Mouse (Mus musculus): Measurements from ENCODE around the gene Zw10.

Gene Zw10

DNA sequence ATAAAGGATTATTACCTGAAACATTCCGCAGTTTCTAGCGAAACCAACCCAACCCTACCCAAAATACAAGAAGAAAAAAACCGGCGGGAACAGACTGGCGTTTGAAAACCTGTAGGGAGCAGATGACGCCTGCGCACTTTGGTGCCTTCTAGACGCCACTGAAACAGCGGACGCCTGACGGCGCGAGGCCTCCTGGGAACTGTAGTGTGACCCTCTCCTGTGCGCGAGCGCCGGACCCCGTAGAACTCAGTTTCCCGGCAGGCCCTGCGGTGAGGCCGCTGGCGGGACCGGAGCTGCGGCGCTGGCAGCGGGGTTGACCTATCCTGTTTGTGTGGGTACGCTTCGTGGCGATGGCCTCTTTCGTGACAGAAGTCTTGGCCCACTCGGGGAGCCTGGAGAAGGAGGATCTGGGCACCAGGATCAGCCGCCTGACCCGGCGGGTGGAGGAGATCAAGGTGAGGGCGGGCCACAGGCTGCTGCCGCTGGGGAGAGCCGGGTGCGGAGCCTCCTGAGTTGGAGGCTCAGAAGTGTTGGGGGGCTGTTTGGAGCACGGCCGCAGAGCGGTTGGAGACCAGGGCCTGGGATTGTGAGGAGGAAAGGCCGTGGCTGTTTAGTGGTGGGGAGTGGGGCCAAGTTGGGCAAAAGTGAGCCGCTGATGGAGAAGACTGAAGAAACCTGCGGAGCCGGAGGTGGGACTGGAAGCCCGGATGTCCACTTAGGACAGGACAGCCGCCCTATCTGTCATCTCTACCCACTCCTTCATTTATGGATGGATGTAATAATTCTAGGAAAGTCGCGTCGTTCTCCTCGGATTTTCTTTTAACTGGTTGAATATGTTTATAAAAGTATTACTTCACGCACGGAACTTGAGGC is at the start of gene Zw10:
Zw10 (plus strand) TSS at position 281 of the 873 bp plus-strand sequence.
- DNase-seq (ENCODE audit: low spot score): peak; percentile 94

DNA sequence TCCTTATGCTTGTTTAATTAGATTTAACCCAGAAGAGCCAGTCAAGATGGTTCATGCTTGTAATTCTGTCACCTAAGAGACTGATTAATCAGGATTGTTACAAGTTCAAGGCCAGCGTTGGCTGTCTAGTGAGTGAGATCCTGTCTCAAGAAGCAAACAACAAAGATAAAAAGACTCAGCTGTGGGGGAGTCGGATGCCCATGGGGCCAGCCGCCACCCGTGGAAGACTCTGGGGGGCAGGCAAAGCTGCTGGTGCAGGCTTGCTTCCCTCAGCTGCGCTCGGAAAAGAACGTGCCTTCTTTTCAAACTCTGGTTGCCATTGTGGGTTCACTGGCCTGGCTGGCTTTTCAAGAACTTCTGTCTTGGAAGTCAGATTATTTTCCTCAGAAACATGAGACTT is 39.6 kb upstream of the Zw10 start:
- DNase-seq (ENCODE audit: low spot score): no peak

- no peak for DNase-seq (ENCODE audit: low spot score)
Measured at GRCm38 (mm10) chr9:49021289-49021688, 34.1 kb upstream of the Zw10 start.

DNA sequence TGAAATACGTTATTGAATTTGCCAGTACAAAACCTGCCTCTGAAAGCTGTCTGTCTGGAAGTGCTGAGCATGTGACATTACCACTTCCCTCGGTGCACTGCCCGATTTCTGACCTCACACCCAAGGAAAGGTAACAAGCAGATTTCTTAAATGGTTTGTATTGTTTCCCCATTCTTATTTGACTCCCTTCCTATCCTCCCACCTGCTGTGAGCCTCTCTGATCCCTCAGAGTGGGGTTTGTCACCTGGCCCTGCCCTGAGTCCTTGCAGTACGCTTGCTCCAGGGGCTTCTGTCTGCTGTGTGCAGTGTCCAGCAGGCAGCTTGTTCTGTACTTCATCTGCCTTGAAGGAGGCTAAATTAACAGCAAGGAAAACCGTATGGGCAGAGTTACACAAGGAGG is 31.5 kb upstream of the Zw10 start:
- no peak for DNase-seq (ENCODE audit: low spot score)

- no peak for DNase-seq (ENCODE audit: low spot score)
Measured at GRCm38 (mm10) chr9:49024529-49024928, 30.9 kb upstream of the Zw10 start.

- peak; percentile 30 for DNase-seq (ENCODE audit: low spot score)
Measured at GRCm38 (mm10) chr9:49034764-49035163, 20.6 kb upstream of the Zw10 start.

DNA sequence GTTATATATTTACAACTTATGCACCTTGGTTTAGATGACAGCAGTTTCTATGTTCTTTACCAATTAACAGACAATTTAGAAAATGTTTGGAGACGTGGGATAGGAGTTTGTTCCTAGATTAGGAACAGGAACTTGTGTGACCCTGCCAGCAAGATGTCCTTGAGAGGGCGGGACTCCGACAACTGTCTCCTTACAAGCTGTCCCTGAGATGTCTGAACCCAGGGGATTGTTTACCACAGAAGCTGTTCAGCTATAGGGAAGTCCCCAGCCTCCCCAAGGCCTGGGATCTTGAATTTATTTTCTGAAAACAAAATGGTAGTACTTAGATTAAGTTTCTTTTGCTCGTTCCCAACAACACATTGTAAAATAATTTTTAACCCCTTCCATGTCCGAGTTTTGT is 4.5 kb upstream of the Zw10 start:
- no peak for DNase-seq (ENCODE audit: low spot score)

DNA sequence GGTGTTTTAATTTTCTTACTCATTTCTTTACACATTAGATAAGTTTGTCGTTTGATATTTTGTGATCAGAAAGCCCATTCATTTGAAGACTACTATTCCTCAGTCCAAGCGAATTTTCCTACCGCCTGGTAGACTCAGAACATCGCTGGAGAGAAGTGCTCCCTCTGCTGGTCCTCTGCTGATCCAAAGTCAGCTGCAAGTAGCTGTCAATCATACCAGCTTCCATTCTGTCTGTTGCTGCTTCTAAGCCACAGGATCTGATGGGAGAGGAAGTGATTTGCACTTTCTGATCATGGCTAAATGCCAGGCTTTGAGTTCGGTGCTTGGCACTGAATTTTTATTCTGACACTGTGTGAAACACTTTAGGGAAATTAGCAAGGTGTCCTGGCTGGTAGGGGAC is 4.1 kb upstream of the Zw10 start:
- DNase-seq (ENCODE audit: low spot score): peak; percentile 72

DNA sequence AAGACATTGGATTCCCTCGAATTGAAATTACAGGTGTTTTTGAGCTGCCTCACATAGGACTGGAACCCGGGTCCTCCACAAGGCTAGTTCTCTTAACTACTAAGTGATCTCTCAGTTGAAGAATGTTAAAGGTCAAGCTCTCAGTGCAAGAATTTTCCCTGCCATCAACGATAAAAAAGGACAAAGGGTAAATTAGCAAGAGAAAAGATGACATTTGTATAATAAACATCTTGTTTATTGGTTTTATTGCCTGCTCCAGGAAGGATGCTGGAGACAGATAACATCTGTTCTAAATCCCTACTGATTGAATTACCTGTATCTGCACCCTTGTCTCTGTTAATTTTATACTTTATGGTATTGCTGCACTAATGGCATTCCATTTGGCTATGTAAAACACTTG is 1.4 kb upstream of the Zw10 start:
- DNase-seq (ENCODE audit: low spot score): no peak

DNA sequence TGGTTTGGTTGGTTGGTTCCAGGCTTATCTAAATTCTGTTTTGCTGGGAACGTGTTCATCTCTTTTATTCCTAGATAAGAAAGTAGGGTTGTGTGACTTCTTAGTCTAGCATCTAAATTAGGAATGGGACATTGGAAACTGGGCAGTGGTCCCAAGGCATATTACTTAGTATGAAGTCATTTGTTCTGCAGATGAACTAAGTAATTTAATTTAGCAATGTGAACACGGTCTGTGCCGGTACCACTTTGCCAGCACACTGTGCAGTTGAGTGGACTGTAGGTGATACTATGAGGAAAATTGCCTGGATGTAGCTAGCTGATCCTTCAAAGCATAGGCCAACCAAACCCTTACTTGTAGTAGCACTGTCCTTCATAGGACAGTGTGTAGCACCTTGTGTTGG is 21.4 kb downstream of the Zw10 start:
- DNase-seq (ENCODE audit: low spot score): no peak

GRCm38 (mm10) chr9:49081107-49081506 is 25.7 kb downstream of the Zw10 start, which contains the start of gene Tmprss5:
TSS of gene Tmprss5 (plus strand) at chr9:49081260.
- no peak for DNase-seq (ENCODE audit: low spot score)

- DNase-seq (ENCODE audit: low spot score): peak; percentile 80
Measured at GRCm38 (mm10) chr9:49081561-49081960, 26.1 kb downstream of the Zw10 start.

GRCm38 (mm10) chr9:49087317-49087716 is 31.9 kb downstream of the Zw10 start:
- DNase-seq (ENCODE audit: low spot score): no peak

DNA sequence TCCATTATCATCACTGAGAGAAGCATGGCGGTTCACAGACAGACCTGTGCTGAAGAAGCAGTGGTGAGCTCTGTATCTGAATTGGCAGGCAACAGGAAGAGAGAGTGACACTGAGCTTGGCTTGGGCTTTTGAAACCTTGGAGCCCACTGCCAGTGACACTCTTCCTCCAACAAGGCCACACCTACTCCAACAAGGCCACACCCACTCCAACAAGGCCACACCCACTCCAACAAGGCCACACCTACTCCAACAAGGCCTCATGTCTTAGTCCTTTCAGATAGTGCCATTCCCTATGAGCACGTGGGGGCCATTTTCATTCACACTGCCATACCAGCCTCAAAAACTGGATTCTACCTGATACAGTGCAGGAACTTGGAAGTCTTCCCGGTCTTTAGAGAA is 43.5 kb downstream of the Zw10 start:
- DNase-seq (ENCODE audit: low spot score): no peak

DNA sequence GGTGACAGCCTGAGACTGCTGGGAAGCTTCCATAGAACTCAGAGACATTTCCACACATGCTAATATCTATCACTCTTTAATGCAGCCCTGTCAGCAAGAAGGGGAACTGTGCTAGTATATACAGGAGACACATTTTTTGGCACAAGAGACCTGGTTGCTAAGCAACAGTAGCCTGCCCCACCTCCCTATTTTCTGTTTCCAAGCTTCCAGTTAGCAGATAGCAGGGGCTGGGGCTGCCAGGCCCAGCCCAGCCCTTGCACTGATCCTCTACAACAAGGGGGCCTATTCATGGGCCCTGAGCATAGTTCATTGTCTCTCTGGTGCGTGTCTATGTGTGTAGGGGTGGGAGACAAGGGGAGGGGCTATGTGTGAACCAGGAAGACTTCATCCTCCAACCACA is 46.9 kb downstream of the Zw10 start:
- peak; percentile 35 for DNase-seq (ENCODE audit: low spot score)

- DNase-seq (ENCODE audit: low spot score): no peak
Measured at GRCm38 (mm10) chr9:49109101-49109500, 53.7 kb downstream of the Zw10 start.

GRCm38 (mm10) chr9:49110476-49111220 is 55.2 kb downstream of the Zw10 start:
- no peak for DNase-seq (ENCODE audit: low spot score)

GRCm38 (mm10) chr9:49111296-49111695 is 55.9 kb downstream of the Zw10 start:
- no peak for DNase-seq (ENCODE audit: low spot score)

DNA sequence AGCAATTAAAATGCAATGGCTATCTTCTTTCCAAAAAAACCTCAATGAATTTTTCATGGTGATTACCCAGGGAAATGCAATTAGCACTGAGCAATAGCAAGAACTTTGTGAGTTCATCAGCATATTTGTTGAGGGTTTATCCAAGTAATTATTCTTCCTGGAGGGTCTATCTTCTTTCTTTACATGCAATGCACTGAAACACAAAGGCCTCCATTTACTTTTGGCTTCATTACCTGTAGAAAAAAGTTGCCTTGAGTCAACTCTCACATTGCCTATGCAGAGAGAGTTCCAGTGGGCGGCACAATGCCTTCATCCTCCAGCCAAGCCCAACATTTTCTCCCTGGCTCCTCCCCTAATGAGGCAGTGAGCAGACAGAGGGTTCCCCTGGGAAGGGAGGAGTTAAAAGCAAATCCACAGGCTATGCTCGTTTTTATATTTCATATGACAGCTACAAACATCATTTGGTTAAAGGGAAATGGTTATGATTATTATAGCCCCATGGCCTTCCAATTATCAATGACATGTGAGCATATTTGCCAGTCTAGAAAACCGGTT is 62.9 kb downstream of the Zw10 start:
- no peak for DNase-seq (ENCODE audit: low spot score)

GRCm38 (mm10) chr9:49119759-49120158 is 64.3 kb downstream of the Zw10 start:
- DNase-seq (ENCODE audit: low spot score): no peak

- DNase-seq (ENCODE audit: low spot score): no peak
Measured at GRCm38 (mm10) chr9:49125706-49126105, 70.3 kb downstream of the Zw10 start.
